Mouse (Mus musculus) common myeloid progenitor, adult 5-6 weeks (primary cell): Measurements from ENCODE around the gene Abcc9. TPM values are rescaled to one million over a fixed set of nuclear protein-coding genes. Genes with fewer than 3 reads are reported as not detected.
"Not testable (repeated sequence)": the region's sequence is repeated elsewhere in the genome, so short reads cannot be mapped to it uniquely, and the experiment has no call there.

Experiments
- ATAC-seq: replicated peaks from 2 replicates; pipeline ENCODE4 v1.8.0; 2016; ENCODE audit warnings: low read depth, mild to moderate bottlenecking, moderate TSS enrichment, inconsistent platforms; ENCODE audit not compliant: poor library complexity, severe bottlenecking
- total RNA-seq: library from RNA; stranded (forward); fragments of 200-1000, 187-1606 nt; gene quantifications from 2 replicates; pipeline ENCODE4 v1.2.3, GENCODE M21; 2017

The Abcc9 gene
- total RNA-seq, 1 experiment from 2014 or later, result not detected

GRCm38 (mm10) chr6:142708369-142708768 is 6.3 kb upstream of the Abcc9 start:
- peak; percentile 40; the same call in 1 of the 2 replicates for ATAC-seq

- ATAC-seq, result no peak
Measured at GRCm38 (mm10) chr6:142706688-142707087, 4.6 kb upstream of the Abcc9 start.

DNA sequence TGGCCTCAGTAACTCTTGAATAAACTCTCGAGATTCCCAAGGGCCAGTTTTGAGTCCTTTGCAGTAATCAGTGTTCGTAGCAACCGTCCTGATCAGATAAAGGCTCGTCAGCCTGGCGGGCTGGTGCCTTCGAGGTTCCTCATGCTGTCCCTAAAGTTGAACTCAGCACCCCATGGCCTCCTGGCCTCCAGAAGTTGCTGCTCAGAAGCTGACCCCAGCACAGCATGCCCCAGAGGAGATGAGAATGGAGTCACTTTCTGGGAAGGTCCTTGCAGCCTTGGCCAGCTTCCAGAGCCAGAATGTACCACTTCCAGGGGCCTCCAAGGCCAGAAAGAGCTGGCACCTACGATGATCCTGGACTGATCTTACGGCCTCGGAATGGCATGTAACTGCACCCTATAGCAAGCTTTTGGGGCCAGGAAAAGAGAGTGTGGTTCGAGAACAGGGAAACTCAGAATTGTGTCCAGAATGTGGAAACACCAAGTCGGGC is 1.4 kb upstream of the Abcc9 start:
- ATAC-seq, result no peak

- no peak for ATAC-seq
Measured at GRCm38 (mm10) chr6:142701161-142701560, 954 bp downstream of the Abcc9 start.

DNA sequence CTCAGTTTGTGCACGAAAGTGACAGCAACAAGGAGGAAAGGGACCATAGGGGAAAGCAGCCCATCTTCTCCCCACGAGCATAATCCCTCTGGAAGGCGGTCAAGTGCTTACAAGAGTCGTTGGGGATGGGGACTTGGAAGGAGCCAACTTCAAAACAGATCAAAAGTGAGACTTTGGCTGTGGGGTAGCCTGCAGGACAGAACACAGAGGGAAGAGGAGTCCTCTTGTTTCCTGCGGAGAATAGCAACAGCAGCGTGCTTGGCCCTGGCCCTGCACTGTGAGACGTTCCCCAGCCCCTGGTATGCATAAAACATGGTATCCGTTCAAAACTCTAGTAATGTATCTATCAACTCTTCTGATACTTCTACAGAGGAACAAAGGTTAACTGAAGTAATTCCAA is 1.4 kb downstream of the Abcc9 start:
- ATAC-seq, result no peak

- ATAC-seq, result no peak
Measured at GRCm38 (mm10) chr6:142692085-142692484, 10.0 kb downstream of the Abcc9 start.

DNA sequence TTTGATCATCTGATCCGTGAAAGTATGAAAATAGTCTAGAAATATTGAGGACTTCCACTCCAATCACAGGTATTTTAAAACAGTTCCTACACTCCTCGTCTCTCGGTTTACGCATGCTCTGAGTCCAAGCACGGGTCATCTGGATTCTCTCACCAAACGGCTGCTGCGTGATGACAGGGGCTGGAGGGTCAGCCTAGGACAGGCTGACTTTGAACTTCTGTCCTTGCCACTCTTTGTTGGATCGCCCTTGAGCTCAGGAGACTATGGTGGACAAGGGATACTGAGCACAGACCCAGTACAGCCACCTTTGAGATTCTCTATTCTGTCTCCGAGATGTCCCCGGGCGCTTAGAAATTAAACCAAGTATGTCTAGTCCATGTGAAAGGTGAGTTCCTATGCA is 12.4 kb downstream of the Abcc9 start:
- no peak for ATAC-seq

DNA sequence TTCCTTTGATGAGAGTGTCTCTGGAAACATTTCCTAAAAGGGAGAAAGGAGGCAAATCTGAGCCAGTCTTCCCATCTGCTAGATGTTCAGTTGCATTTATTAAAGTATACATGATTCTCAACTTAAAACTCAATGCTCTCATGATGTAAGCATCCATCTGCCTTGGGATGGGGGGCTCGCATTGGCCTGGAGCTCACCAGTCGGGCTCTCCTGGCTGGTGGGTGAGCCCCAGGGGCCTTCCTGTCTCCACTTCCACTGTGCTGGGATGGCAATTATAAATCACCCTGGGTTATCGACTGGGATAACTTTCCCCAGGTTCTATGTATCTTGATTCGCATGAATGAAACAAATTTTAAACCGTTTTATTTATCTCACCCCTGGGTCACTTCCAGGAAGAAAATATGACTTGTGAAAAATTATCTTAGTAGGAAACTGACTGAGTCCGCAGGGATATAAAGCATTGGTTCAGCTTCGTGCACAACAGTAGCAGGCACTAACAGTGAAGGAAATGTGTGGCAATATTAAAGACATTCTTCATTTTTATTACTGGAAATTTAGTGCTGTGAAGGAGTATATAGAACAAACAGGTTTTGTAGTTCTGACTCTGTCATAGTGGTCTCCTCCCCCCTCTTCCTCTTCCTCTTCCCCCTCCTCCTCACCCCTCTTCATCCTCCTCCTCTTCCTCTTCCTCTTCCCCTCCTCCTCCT is 19.0 kb downstream of the Abcc9 start:
- no peak for ATAC-seq

- no peak for ATAC-seq
Measured at GRCm38 (mm10) chr6:142670021-142670420, 32.1 kb downstream of the Abcc9 start.

DNA sequence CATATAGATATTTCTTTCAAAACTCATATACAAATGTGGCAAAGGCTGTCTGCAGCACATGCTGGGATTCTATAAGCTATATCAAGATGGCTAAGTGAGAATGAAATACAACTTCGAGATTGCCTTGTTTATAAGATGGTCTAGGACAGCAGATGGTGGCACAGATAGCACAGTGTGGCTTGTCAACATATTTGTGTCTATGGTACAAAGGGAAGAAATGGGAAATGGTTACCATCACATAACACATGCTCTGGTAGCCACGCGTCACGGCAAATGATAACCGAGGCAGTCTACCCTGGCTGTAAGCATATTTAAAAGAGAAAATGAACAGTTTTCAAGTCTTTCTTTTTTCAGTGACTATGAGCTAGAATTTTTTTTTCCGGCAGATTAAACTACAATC is 32.8 kb downstream of the Abcc9 start:
- no peak for ATAC-seq

DNA sequence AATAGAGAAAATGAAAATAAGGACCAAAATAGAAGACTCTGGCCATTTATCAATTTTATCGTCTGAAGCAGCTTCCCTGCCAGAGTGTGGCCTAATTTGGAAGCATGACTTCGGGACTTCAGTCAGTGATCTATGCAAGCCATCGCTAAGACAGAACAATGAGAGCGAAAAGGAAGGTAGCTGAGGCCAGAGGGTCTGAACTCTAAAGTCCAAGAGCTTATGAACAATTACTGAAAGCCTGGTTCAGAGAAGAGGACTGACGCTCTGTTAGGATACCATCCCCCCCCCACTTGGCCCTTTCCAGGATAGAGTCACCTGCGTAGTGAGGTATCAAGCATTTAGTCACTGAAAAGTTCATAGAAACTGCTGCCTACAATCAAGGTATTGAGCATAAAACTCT is 33.3 kb downstream of the Abcc9 start:
- no peak for ATAC-seq

DNA sequence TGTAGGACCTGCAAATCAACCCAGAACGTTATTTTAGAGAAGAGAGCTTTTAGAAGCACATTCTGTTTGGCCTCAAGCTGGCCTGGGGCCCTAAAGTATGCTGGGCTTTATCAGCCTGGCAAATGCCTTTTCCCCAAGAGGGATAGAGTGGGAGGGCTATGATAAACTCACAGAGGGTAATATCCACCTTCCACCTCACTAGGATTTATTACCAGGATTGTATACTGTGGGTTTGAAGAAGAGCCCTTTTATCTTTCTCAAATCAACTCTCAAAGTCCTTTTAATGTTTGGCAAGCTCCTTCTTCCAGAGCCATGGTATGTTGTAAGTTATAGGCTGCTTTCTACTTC is 33.7 kb downstream of the Abcc9 start:
- no peak for ATAC-seq

GRCm38 (mm10) chr6:142667701-142668418 is 34.3 kb downstream of the Abcc9 start:
- no peak for ATAC-seq

- not testable (repeated sequence) for ATAC-seq
Measured at GRCm38 (mm10) chr6:142662056-142662455, 40.1 kb downstream of the Abcc9 start.

DNA sequence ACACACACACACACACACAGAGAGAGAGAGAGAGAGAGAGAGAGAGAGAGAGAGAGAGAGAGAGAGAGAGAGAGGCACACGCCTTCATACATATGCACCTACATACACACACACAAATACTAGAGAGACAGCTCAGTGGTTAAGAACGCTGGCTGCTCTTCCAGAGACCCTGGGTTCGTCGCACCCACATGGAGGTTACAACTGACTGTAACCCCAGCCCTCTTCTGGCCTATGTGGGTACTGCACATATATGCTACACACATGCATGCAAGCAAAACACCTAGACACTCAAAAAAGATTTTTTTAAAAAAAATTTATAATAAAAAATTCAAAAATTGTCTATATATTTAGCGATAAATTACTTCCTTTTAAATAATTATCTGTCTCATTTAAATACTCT is 43.1 kb downstream of the Abcc9 start:
- ATAC-seq, result peak; percentile 84; the same call in 1 of the 2 replicates

DNA sequence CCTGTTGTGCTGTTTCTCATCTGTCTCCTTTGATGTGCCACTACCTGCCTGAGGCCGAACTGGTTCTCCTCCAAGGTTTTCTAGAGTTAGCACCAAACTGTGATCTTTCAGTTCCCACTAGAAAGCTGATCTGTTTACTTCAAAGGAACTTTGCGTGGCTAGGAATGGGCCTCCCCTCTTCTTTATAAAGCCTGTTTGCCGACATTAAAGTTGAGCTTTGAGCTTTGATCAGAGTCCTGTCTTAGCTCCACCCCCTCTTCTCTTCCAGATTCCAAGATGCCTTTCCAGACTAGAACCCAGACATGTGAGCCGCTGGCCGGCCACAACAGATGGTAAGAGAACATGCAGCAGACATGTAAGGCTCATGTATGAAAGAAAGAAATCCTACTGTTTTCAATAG is 47.6 kb downstream of the Abcc9 start:
- ATAC-seq, result no peak

- ATAC-seq, result peak; percentile 77; the same call in 1 of the 2 replicates
Measured at GRCm38 (mm10) chr6:142652175-142652574, 49.9 kb downstream of the Abcc9 start.

DNA sequence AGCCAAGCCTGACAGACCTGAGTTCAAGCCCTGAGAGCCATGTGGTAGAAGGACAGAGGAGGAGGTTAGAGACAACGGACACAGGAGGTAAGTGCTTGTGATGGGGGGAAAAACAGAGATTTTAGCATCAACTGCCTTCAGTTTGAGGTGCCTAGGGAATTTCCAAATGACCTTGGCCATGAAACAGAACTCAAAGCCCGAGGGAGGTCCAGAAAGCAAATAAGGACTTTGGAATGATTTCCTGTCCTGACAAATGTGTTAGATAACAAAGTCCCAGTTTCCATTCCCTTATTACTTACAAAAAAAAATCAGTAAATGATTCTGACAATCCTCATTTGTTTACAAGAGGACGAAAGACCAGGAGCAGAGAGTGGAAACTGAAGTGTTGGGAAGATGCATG is 52.8 kb downstream of the Abcc9 start:
- no peak for ATAC-seq

GRCm38 (mm10) chr6:142645474-142645873 is 56.6 kb downstream of the Abcc9 start:
- ATAC-seq, result no peak

GRCm38 (mm10) chr6:142639301-142639700 is 62.8 kb downstream of the Abcc9 start:
- no peak for ATAC-seq

DNA sequence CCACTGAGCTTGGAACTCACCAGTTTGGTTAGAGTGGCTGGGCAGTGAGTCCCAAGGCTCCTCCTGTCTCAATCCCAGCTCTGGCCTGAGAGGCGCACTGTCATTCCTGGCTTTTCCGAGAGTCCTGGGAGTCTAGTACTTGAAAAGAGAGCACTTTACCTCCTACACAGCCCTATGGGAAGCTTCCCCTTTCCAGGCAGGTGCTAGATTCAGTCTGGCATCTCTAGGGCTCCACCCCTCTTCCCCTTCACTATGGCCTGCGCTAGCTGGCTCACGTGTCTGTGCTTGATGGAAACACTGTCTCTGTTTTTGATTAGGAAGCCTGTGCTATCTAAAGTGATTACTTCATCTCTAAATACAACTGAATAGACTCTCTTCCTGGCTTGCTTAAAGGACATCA is 66.5 kb downstream of the Abcc9 start:
- no peak for ATAC-seq

GRCm38 (mm10) chr6:142635185-142635583 is 66.9 kb downstream of the Abcc9 start:
- no peak for ATAC-seq
